Mouse (Mus musculus): ENCODE measurements around the gene Scnm1.

DNA sequence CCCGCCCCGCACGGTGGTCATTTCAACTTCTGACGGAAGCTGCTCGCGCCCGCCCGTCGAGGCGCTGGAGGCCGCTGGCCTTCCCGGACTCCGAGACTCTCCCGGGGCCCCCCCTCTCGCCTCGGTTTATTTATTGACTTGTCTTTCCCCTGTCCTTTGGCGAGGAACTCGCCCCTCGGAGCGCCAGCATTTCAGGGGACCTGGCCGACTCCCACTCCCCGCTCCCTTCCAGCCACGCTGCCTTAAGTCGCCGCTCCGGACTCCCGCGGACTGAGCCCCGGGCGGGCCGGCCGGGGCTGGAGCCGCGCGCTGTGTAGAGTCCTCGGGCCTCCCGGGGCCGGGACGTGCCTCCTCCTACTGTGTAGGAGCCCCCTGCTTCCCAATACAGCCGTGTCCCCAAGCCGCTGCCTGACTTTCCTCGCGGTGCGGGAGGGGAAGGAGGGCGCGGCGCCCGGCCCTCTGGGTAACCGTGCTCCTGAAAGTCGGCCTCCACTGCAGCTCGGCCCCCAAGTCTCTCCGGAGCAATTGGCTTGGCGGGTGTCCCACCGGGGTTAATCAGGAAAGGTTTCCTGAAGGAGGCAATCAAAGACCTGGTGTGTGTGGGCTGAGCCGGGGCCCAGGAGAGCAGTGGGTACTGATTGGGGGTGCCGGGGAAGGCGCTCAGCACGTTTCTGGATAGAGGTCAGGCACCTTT, 39.6 kb upstream of the Scnm1 start:
- TF ChIP-seq HCFC1 (IDR thresholded peaks at IDR 0.05; ENCODE audit: borderline replicate concordance, insufficient read depth, low read length) (no peak), CHD2 (IDR thresholded peaks at IDR 0.05; ENCODE audit: low read depth, low read length) (no peak)

Measured in ES-E14 (cell line).